Mouse (Mus musculus): Measurements from ENCODE around the gene Cald1. TPM values are rescaled to one million over a fixed set of nuclear protein-coding genes. Genes with fewer than 3 reads are reported as not detected.

The Cald1 gene
- polyA plus RNA-seq, 1 experiment from 2014 or later: 366 TPM

GRCm38 (mm10) chr6:34620242-34620641, 21.9 kb downstream of the Cald1 start:
- ATAC-seq: no peak
- no peak overlapping the region for H3K4me2 ChIP-seq (replicated peaks)
- WGBS: 36% methylated on average over 1 of the region's 1 CpGs
- no peaks in the 10 kb centered on the region for H3K36me3 ChIP-seq
- no peaks in the 10 kb centered on the region for H3K9me3 ChIP-seq
- no peak overlapping the region for H3K27ac ChIP-seq
- H3K4me1 ChIP-seq (replicated peaks): 0 out of 2 replicates have a peak, but pooled peaks cover 5% of the 10 kb centered on the region
- no peak overlapping the region for H3K4me3 ChIP-seq (replicated peaks)
- H3K27me3 ChIP-seq (replicated peaks): no peaks in the 10 kb centered on the region
- no peak overlapping the region for H3K9ac ChIP-seq

GRCm38 (mm10) chr6:34622865-34623264, 24.6 kb downstream of the Cald1 start:
- Histone ChIP-seq H3K9ac (no peak overlapping the region), H3K4me1 (replicated peaks) (0 out of 2 replicates have a peak, but pooled peaks cover 5% of the 10 kb centered on the region), H3K36me3 (no peaks in the 10 kb centered on the region), H3K4me2 (replicated peaks) (no peak overlapping the region), H3K9me3 (no peaks in the 10 kb centered on the region), H3K27me3 (replicated peaks) (no peaks in the 10 kb centered on the region), H3K27ac (0 out of 2 replicates have a peak overlapping the region, but pooled peaks have one; percentile 22), H3K4me3 (replicated peaks) (no peak overlapping the region)
- no peak for ATAC-seq
- WGBS: 66% methylated on average over 6 of the region's 6 CpGs

GRCm38 (mm10) chr6:34623290-34623689, 25.0 kb downstream of the Cald1 start:
- H3K9ac ChIP-seq: no peak overlapping the region
- no peak overlapping the region for H3K27ac ChIP-seq
- no peak overlapping the region for H3K4me3 ChIP-seq (replicated peaks)
- no peak overlapping the region for H3K4me2 ChIP-seq (replicated peaks)
- no peaks in the 10 kb centered on the region for H3K36me3 ChIP-seq
- H3K27me3 ChIP-seq (replicated peaks): no peaks in the 10 kb centered on the region
- 0 out of 2 replicates have a peak, but pooled peaks cover 5% of the 10 kb centered on the region for H3K4me1 ChIP-seq (replicated peaks)
- 69% methylated on average over 7 of the region's 7 CpGs for WGBS
- no peaks in the 10 kb centered on the region for H3K9me3 ChIP-seq
- ATAC-seq: no peak

- Histone ChIP-seq H3K27ac (no peak overlapping the region), H3K27me3 (replicated peaks) (no peaks in the 10 kb centered on the region), H3K4me2 (replicated peaks) (no peak overlapping the region), H3K36me3 (no peaks in the 10 kb centered on the region), H3K9me3 (no peaks in the 10 kb centered on the region), H3K9ac (no peak overlapping the region), H3K4me3 (replicated peaks) (no peak overlapping the region), H3K4me1 (replicated peaks) (0 out of 2 replicates have a peak, but pooled peaks cover 3% of the 10 kb centered on the region)
- no peak for ATAC-seq
- WGBS: 87% methylated on average over 3 of the region's 3 CpGs
These were observed 26.2 kb downstream of the Cald1 start for GRCm38 (mm10) chr6:34624536-34624935.

- no peak for ATAC-seq
- no peaks in the 10 kb centered on the region for H3K9me3 ChIP-seq
These were observed 28.4 kb downstream of the Cald1 start for GRCm38 (mm10) chr6:34626586-34627245.

GRCm38 (mm10) chr6:34628131-34628530, 29.8 kb downstream of the Cald1 start:
- 45% methylated on average over 1 of the region's 1 CpGs for WGBS
- H3K4me1 ChIP-seq (replicated peaks): no peaks in the 10 kb centered on the region
- ATAC-seq: no peak
- no peaks in the 10 kb centered on the region for H3K9me3 ChIP-seq
- no peaks in the 10 kb centered on the region for H3K27me3 ChIP-seq (replicated peaks)
- H3K4me3 ChIP-seq (replicated peaks): no peak overlapping the region
- H3K4me2 ChIP-seq (replicated peaks): no peak overlapping the region
- no peaks in the 10 kb centered on the region for H3K36me3 ChIP-seq
- no peak overlapping the region for H3K9ac ChIP-seq
- no peak overlapping the region for H3K27ac ChIP-seq

More at GRCm38 (mm10) chr6:34626586-34627245, 28.4 kb downstream of the Cald1 start:
- Histone ChIP-seq H3K4me1 (replicated peaks) (0 out of 2 replicates have a peak, but pooled peaks cover 3% of the 10 kb centered on the region), H3K27me3 (replicated peaks) (no peaks in the 10 kb centered on the region), H3K36me3 (no peaks in the 10 kb centered on the region), H3K4me3 (replicated peaks) (no peak overlapping the region), H3K4me2 (replicated peaks) (peak overlapping the region; percentile 14; the same call in 1 of the 2 replicates), H3K9ac (no peak overlapping the region), H3K27ac (peak overlapping the region; percentile 51)
- WGBS: 35% methylated on average over 8 of the region's 8 CpGs

- no peak for ATAC-seq
- no peaks in the 10 kb centered on the region for H3K27me3 ChIP-seq (replicated peaks)
- H3K4me1 ChIP-seq (replicated peaks): peaks cover 4% of the 10 kb centered on the region; the same call in 1 of the 2 replicates
- no peaks in the 10 kb centered on the region for H3K9me3 ChIP-seq
- H3K9ac ChIP-seq: no peak overlapping the region
- no peak overlapping the region for H3K4me2 ChIP-seq (replicated peaks)
- H3K36me3 ChIP-seq: no peaks in the 10 kb centered on the region
- H3K27ac ChIP-seq: no peak overlapping the region
- WGBS: 71% methylated on average over 3 of the region's 3 CpGs
- H3K4me3 ChIP-seq (replicated peaks): no peak overlapping the region
These were observed 35.5 kb downstream of the Cald1 start for GRCm38 (mm10) chr6:34633776-34634175.

- H3K27ac ChIP-seq: no peak overlapping the region
- WGBS: 56% methylated on average over 10 of the region's 10 CpGs
- no peak; the same call in 1 of the 2 replicates for ATAC-seq
These were observed 39.5 kb downstream of the Cald1 start for GRCm38 (mm10) chr6:34637588-34638438.

GRCm38 (mm10) chr6:34638667-34639066, 40.4 kb downstream of the Cald1 start:
- no peaks in the 10 kb centered on the region for H3K36me3 ChIP-seq
- no peaks in the 10 kb centered on the region for H3K27me3 ChIP-seq (replicated peaks)
- H3K9me3 ChIP-seq: no peaks in the 10 kb centered on the region
- ATAC-seq: no peak
- H3K4me2 ChIP-seq (replicated peaks): no peak overlapping the region
- H3K4me1 ChIP-seq (replicated peaks): peaks cover 17% of the 10 kb centered on the region
- no peak overlapping the region for H3K4me3 ChIP-seq (replicated peaks)
- WGBS: 37% methylated on average over 2 of the region's 2 CpGs
- H3K9ac ChIP-seq: no peak overlapping the region
- no peak overlapping the region for H3K27ac ChIP-seq

More at GRCm38 (mm10) chr6:34637588-34638438, 39.5 kb downstream of the Cald1 start:
- Histone ChIP-seq H3K9me3 (no peaks in the 10 kb centered on the region), H3K4me2 (replicated peaks) (no peak overlapping the region), H3K27me3 (replicated peaks) (no peaks in the 10 kb centered on the region), H3K9ac (no peak overlapping the region), H3K36me3 (no peaks in the 10 kb centered on the region), H3K4me1 (replicated peaks) (peaks cover 17% of the 10 kb centered on the region), H3K4me3 (replicated peaks) (no peak overlapping the region)

GRCm38 (mm10) chr6:34640226-34640625, 41.9 kb downstream of the Cald1 start:
- ATAC-seq: peak; percentile 84
- no peak overlapping the region for H3K27ac ChIP-seq
- no peaks in the 10 kb centered on the region for H3K36me3 ChIP-seq
- no peak overlapping the region for H3K4me2 ChIP-seq (replicated peaks)
- H3K27me3 ChIP-seq (replicated peaks): no peaks in the 10 kb centered on the region
- WGBS: 46% methylated on average over 9 of the region's 9 CpGs
- no peaks in the 10 kb centered on the region for H3K9me3 ChIP-seq
- H3K9ac ChIP-seq: no peak overlapping the region
- peaks cover 17% of the 10 kb centered on the region for H3K4me1 ChIP-seq (replicated peaks)
- H3K4me3 ChIP-seq (replicated peaks): no peak overlapping the region

- H3K4me3 ChIP-seq (replicated peaks): no peak overlapping the region
- no peaks in the 10 kb centered on the region for H3K36me3 ChIP-seq
- no peaks in the 10 kb centered on the region for H3K9me3 ChIP-seq
- ATAC-seq: no peak
- H3K27ac ChIP-seq: peak overlapping the region; percentile 63; the same call in 1 of the 2 replicates
- H3K4me2 ChIP-seq (replicated peaks): no peak overlapping the region
- no peak overlapping the region for H3K9ac ChIP-seq
- H3K27me3 ChIP-seq (replicated peaks): no peaks in the 10 kb centered on the region
- peaks cover 17% of the 10 kb centered on the region for H3K4me1 ChIP-seq (replicated peaks)
These were observed 42.8 kb downstream of the Cald1 start for GRCm38 (mm10) chr6:34641081-34641480.

- Histone ChIP-seq H3K4me3 (replicated peaks) (no peak overlapping the region), H3K9ac (no peak overlapping the region), H3K36me3 (no peaks in the 10 kb centered on the region), H3K4me2 (replicated peaks) (no peak overlapping the region), H3K4me1 (replicated peaks) (peaks cover 17% of the 10 kb centered on the region), H3K9me3 (no peaks in the 10 kb centered on the region), H3K27ac (peak overlapping the region; percentile 38; the same call in 1 of the 2 replicates), H3K27me3 (replicated peaks) (no peaks in the 10 kb centered on the region)
- 40% methylated on average over 5 of the region's 5 CpGs for WGBS
- 0 out of 2 replicates have a peak, but pooled peaks have one; percentile 32 for ATAC-seq
These were observed 43.8 kb downstream of the Cald1 start for GRCm38 (mm10) chr6:34642075-34642547.

All from intestine, embryonic 15.5 days (tissue).